Mouse (Mus musculus): ENCODE data around the gene Ttbk2.

DNA sequence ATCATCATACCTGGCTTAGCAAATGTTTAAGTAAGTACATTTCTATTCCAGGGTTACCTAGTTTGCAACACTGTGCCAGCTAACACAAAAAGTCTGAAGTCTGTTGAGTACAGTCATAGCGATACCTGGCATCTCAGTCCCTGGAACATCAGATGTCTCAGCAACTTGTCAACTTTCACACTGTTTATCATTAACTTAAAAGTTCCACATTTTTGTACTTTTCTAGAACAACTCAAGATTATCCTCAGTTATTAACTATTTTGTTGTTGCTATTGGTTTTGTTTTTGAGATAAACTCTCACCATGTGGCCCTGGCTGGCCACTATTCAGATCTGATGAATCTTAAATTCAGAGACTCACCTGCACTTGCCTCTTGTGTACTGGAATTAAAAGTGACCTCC is 13.0 kb upstream of the Ttbk2 start:
- TF ChIP-seq CTCF (IDR thresholded peaks at IDR 0.05; ENCODE audit: control insufficient read depth, insufficient read depth, low read length) (no peak), POLR2A (IDR thresholded peaks at IDR 0.05; ENCODE audit: borderline replicate concordance, control insufficient read depth, low read depth, low read length) (no peak)

All from bone marrow, adult 2 months (tissue).